Mouse (Mus musculus): Measurements from ENCODE around the gene Ubxn11.

- TF ChIP-seq POLR2A (IDR thresholded peaks at IDR 0.05; ENCODE audit: borderline replicate concordance, control insufficient read depth, low read depth, low read length): no peak
- no peak for TF ChIP-seq CTCF (IDR thresholded peaks at IDR 0.05; ENCODE audit: control insufficient read depth, insufficient read depth, low read length)
Observed at GRCm38 (mm10) chr4:134154354-134154753, 52.0 kb downstream of the Ubxn11 start.
